Mouse (Mus musculus): Measurements from ENCODE around the gene Entpd5. TPM values are rescaled to one million over a fixed set of nuclear protein-coding genes. Genes with fewer than 3 reads are reported as not detected.

The Entpd5 gene
- 11.9 and 12.3 TPM in 2 replicates for polyA plus RNA-seq (2016; fragmentation: Nextera tagmentation; extraction: Ambion mirVana)

GRCm38 (mm10) chr12:84408819-84409507 is at the start of gene Entpd5, which contains the start of gene Bbof1:
Gene Entpd5 (minus strand): TSS chr12:84409029.
Gene Bbof1 (plus strand): TSS chr12:84409071.
- Histone ChIP-seq H3K4me2 (replicated peaks) (peak within 1 kb of the TSS; percentile 93), H3K27ac (peak within 1 kb of the TSS; percentile 88), H3K27me3 (0 out of 2 replicates have a peak, but pooled peaks cover 2% of the 10 kb centered on the region), H3K36me3 (no peaks in the 10 kb centered on the region), H3K4me1 (peaks cover 13% of the 10 kb centered on the region), H3K9me3 (replicated peaks) (no peaks in the 10 kb centered on the region), H3K4me3 (peak within 1 kb of the TSS; percentile 81), H3K9ac (peak within 1 kb of the TSS; percentile 84)
- ATAC-seq (ENCODE audit: low FRiP score): peak; percentile 91
- 2% methylated on average over 46 of the region's 63 CpGs for WGBS

- Histone ChIP-seq H3K4me2 (replicated peaks) (no peak overlapping the region), H3K27ac (no peak overlapping the region), H3K4me3 (no peak overlapping the region), H3K36me3 (peaks cover 30% of the 10 kb centered on the region), H3K27me3 (no peaks in the 10 kb centered on the region), H3K4me1 (peaks cover 12% of the 10 kb centered on the region), H3K9me3 (replicated peaks) (no peaks in the 10 kb centered on the region), H3K9ac (no peak overlapping the region)
- no peak for ATAC-seq (ENCODE audit: low FRiP score)
- 96% methylated on average over 3 of the region's 3 CpGs for WGBS
Observed at GRCm38 (mm10) chr12:84456911-84457310, 48.1 kb upstream of the Entpd5 start.

- 3% methylated on average over 11 of the region's 11 CpGs for WGBS
- no peaks in the 10 kb centered on the region for H3K9me3 ChIP-seq (replicated peaks)
- H3K4me3 ChIP-seq: peak overlapping the region; percentile 72
- H3K36me3 ChIP-seq: 0 out of 2 replicates have a peak, but pooled peaks cover under 1% of the 10 kb centered on the region
- H3K27me3 ChIP-seq: no peaks in the 10 kb centered on the region
- H3K9ac ChIP-seq: peak overlapping the region; percentile 75
- peak overlapping the region; percentile 97 for H3K4me2 ChIP-seq (replicated peaks)
- ATAC-seq (ENCODE audit: low FRiP score): no peak
- peaks cover 20% of the 10 kb centered on the region for H3K4me1 ChIP-seq
- H3K27ac ChIP-seq: peak overlapping the region; percentile 60; the same call in 1 of the 2 replicates
Observed at GRCm38 (mm10) chr12:84451801-84452200, 43.0 kb upstream of the Entpd5 start.

GRCm38 (mm10) chr12:84450718-84451646 is 42.2 kb upstream of the Entpd5 start, which contains the start of the genes Aldh6a1 and Lin52:
Gene Aldh6a1 (minus strand): TSS chr12:84451004.
Gene Lin52 (plus strand): TSS chr12:84451422.
- Histone ChIP-seq H3K27me3 (0 out of 2 replicates have a peak, but pooled peaks cover 4% of the 10 kb centered on the region), H3K4me3 (peak within 1 kb of the TSS; percentile 72), H3K27ac (peak within 1 kb of the TSS; percentile 60), H3K4me2 (replicated peaks) (peak within 1 kb of the TSS; percentile 97), H3K4me1 (peaks cover 20% of the 10 kb centered on the region), H3K9me3 (replicated peaks) (no peaks in the 10 kb centered on the region), H3K36me3 (no peaks in the 10 kb centered on the region), H3K9ac (peak within 1 kb of the TSS; percentile 75)
- peak; percentile 99 for ATAC-seq (ENCODE audit: low FRiP score)
- under 1% methylated on average over 49 of the region's 49 CpGs for WGBS

GRCm38 (mm10) chr12:84450351-84450717 is 41.5 kb upstream of the Entpd5 start:
- no peak for ATAC-seq (ENCODE audit: low FRiP score)
- peak overlapping the region; percentile 86 for H3K4me2 ChIP-seq (replicated peaks)
- under 1% methylated on average over 6 of the region's 6 CpGs for WGBS
- H3K4me3 ChIP-seq: peak overlapping the region; percentile 72
- H3K4me1 ChIP-seq: peaks cover 20% of the 10 kb centered on the region
- H3K36me3 ChIP-seq: no peaks in the 10 kb centered on the region
- H3K27me3 ChIP-seq: 0 out of 2 replicates have a peak, but pooled peaks cover 4% of the 10 kb centered on the region
- H3K27ac ChIP-seq: peak overlapping the region; percentile 45
- H3K9ac ChIP-seq: peak overlapping the region; percentile 61
- H3K9me3 ChIP-seq (replicated peaks): no peaks in the 10 kb centered on the region

GRCm38 (mm10) chr12:84449887-84450286 is 41.1 kb upstream of the Entpd5 start:
- H3K27me3 ChIP-seq: 0 out of 2 replicates have a peak, but pooled peaks cover 4% of the 10 kb centered on the region
- H3K4me1 ChIP-seq: peaks cover 20% of the 10 kb centered on the region
- peak overlapping the region; percentile 86 for H3K4me2 ChIP-seq (replicated peaks)
- H3K9me3 ChIP-seq (replicated peaks): no peaks in the 10 kb centered on the region
- peak overlapping the region; percentile 72; the same call in 1 of the 2 replicates for H3K4me3 ChIP-seq
- no peak overlapping the region for H3K27ac ChIP-seq
- no peaks in the 10 kb centered on the region for H3K36me3 ChIP-seq
- ATAC-seq (ENCODE audit: low FRiP score): no peak
- 50% methylated on average over 10 of the region's 10 CpGs for WGBS
- peak overlapping the region; percentile 61; the same call in 1 of the 2 replicates for H3K9ac ChIP-seq

GRCm38 (mm10) chr12:84448181-84448580 is 39.4 kb upstream of the Entpd5 start:
- H3K27ac ChIP-seq: no peak overlapping the region
- H3K9me3 ChIP-seq (replicated peaks): no peaks in the 10 kb centered on the region
- no peak for ATAC-seq (ENCODE audit: low FRiP score)
- H3K36me3 ChIP-seq: no peaks in the 10 kb centered on the region
- H3K4me2 ChIP-seq (replicated peaks): no peak overlapping the region
- H3K4me3 ChIP-seq: no peak overlapping the region
- H3K9ac ChIP-seq: no peak overlapping the region
- H3K27me3 ChIP-seq: 0 out of 2 replicates have a peak, but pooled peaks cover 4% of the 10 kb centered on the region
- peaks cover 20% of the 10 kb centered on the region for H3K4me1 ChIP-seq
- 86% methylated on average over 6 of the region's 6 CpGs for WGBS

- Histone ChIP-seq H3K27me3 (0 out of 2 replicates have a peak, but pooled peaks cover 4% of the 10 kb centered on the region), H3K4me2 (replicated peaks) (no peak overlapping the region), H3K4me3 (no peak overlapping the region), H3K27ac (no peak overlapping the region), H3K4me1 (peaks cover 12% of the 10 kb centered on the region), H3K9ac (no peak overlapping the region), H3K36me3 (no peaks in the 10 kb centered on the region), H3K9me3 (replicated peaks) (no peaks in the 10 kb centered on the region)
- 73% methylated on average over 1 of the region's 1 CpGs for WGBS
- ATAC-seq (ENCODE audit: low FRiP score): no peak
Observed at GRCm38 (mm10) chr12:84447386-84447785, 38.6 kb upstream of the Entpd5 start.

- Histone ChIP-seq H3K36me3 (no peaks in the 10 kb centered on the region), H3K9me3 (replicated peaks) (no peaks in the 10 kb centered on the region), H3K27me3 (0 out of 2 replicates have a peak, but pooled peaks cover 4% of the 10 kb centered on the region), H3K27ac (no peak overlapping the region), H3K4me3 (no peak overlapping the region), H3K4me1 (no peaks in the 10 kb centered on the region), H3K4me2 (replicated peaks) (no peak overlapping the region), H3K9ac (no peak overlapping the region)
- ATAC-seq (ENCODE audit: low FRiP score): no peak
- WGBS: 77% methylated on average over 4 of the region's 4 CpGs
Observed at GRCm38 (mm10) chr12:84442526-84442925, 33.7 kb upstream of the Entpd5 start.

GRCm38 (mm10) chr12:84438697-84439096 is 29.9 kb upstream of the Entpd5 start:
- no peak overlapping the region for H3K27ac ChIP-seq
- H3K4me1 ChIP-seq: no peaks in the 10 kb centered on the region
- no peak overlapping the region for H3K4me2 ChIP-seq (replicated peaks)
- no peak overlapping the region for H3K9ac ChIP-seq
- H3K9me3 ChIP-seq (replicated peaks): no peaks in the 10 kb centered on the region
- ATAC-seq (ENCODE audit: low FRiP score): no peak
- H3K27me3 ChIP-seq: no peaks in the 10 kb centered on the region
- 72% methylated on average over 2 of the region's 2 CpGs for WGBS
- no peaks in the 10 kb centered on the region for H3K36me3 ChIP-seq
- H3K4me3 ChIP-seq: no peak overlapping the region

- H3K4me1 ChIP-seq: no peaks in the 10 kb centered on the region
- WGBS: 97% methylated on average over 2 of the region's 2 CpGs
- no peak overlapping the region for H3K4me3 ChIP-seq
- no peak overlapping the region for H3K27ac ChIP-seq
- no peak for ATAC-seq (ENCODE audit: low FRiP score)
- no peak overlapping the region for H3K9ac ChIP-seq
- peaks cover 11% of the 10 kb centered on the region; the same call in 1 of the 2 replicates for H3K36me3 ChIP-seq
- H3K9me3 ChIP-seq (replicated peaks): no peaks in the 10 kb centered on the region
- no peaks in the 10 kb centered on the region for H3K27me3 ChIP-seq
- H3K4me2 ChIP-seq (replicated peaks): no peak overlapping the region
Observed at GRCm38 (mm10) chr12:84429825-84430224, 21.0 kb upstream of the Entpd5 start.

GRCm38 (mm10) chr12:84423990-84424389 is 15.2 kb upstream of the Entpd5 start:
- no peaks in the 10 kb centered on the region for H3K9me3 ChIP-seq (replicated peaks)
- WGBS: 61% methylated on average over 3 of the region's 3 CpGs
- H3K36me3 ChIP-seq: no peaks in the 10 kb centered on the region
- no peak overlapping the region for H3K4me2 ChIP-seq (replicated peaks)
- no peak for ATAC-seq (ENCODE audit: low FRiP score)
- H3K27ac ChIP-seq: no peak overlapping the region
- H3K4me1 ChIP-seq: no peaks in the 10 kb centered on the region
- H3K27me3 ChIP-seq: no peaks in the 10 kb centered on the region
- H3K9ac ChIP-seq: no peak overlapping the region
- H3K4me3 ChIP-seq: no peak overlapping the region
